Mouse (Mus musculus) forebrain, embryonic 11.5 days (tissue): ENCODE data around the gene Efhd2. TPM values are rescaled to one million over a fixed set of nuclear protein-coding genes. Genes with fewer than 3 reads are reported as not detected.

Source experiments
- ATAC-seq: fragments of 200-750 bp; cut with Nextera tagmentation; replicated peaks from 2 replicates; pipeline ENCODE4 v1.8.0; 2017; ENCODE audit warnings: moderate TSS enrichment; ENCODE audit not compliant: low FRiP score
- DNase-seq: peaks from one replicate; pipeline ENCODE4 v3.0.0-alpha.2; 2017; ENCODE audit warnings: low spot score
- H3K27ac ChIP-seq: fragments of 300-500 bp; sonication (generic); 2 replicates; pipeline ENCODE4 v1.5.1; 2014; ENCODE audit warnings: low read depth, low read length
- H3K27me3 ChIP-seq: fragments of 300-500 bp; sonication (generic); 2 replicates; pipeline ENCODE4 v1.6.1; 2014; ENCODE audit warnings: mild to moderate bottlenecking, low read length, mixed read lengths; ENCODE audit not compliant: control insufficient read depth, insufficient read depth
- H3K36me3 ChIP-seq: fragments of 300-500 bp; sonication (generic); 2 replicates; pipeline ENCODE4 v1.6.1; 2014; ENCODE audit warnings: mild to moderate bottlenecking, low read length, moderate library complexity, mixed read lengths; ENCODE audit not compliant: control insufficient read depth, insufficient read depth
- H3K4me1 ChIP-seq: fragments of 300-500 bp; sonication (generic); replicated peaks from 2 replicates; pipeline ENCODE4 v1.6.1; 2014; ENCODE audit warnings: low read length, mixed read lengths; ENCODE audit not compliant: control insufficient read depth, insufficient read depth
- H3K4me2 ChIP-seq: fragments of 300-500 bp; sonication (generic); 2 replicates; pipeline ENCODE4 v1.6.1; 2014; ENCODE audit warnings: low read depth, mild to moderate bottlenecking, low read length, moderate library complexity, mixed read lengths; ENCODE audit not compliant: severe bottlenecking
- H3K4me3 ChIP-seq: fragments of 300-500 bp; sonication (generic); 2 replicates; pipeline ENCODE4 v1.5.1; 2014; ENCODE audit warnings: low read depth, low read length
- H3K9ac ChIP-seq: fragments of 300-500 bp; sonication (generic); 2 replicates; pipeline ENCODE4 v1.6.1; 2014; ENCODE audit warnings: low read length
- H3K9me3 ChIP-seq: fragments of 300-500 bp; sonication (generic); 2 replicates; pipeline ENCODE4 v1.6.1; 2016; ENCODE audit warnings: low read length, mixed read lengths; ENCODE audit not compliant: control insufficient read depth
- WGBS: fragments of 180-500 bp; shearing (Covaris S2); extraction: QIAGEN DNeasy Blood & Tissue Kit; methylation state at CpG from one replicate; pipeline ENCODE4 v1.1.7; 2014; 5-methylcytosine and 5-hydroxymethylcytosine counted together
- polyA plus RNA-seq: library from polyadenylated mRNA; unstranded; fragments of >200 nt; fragmentation: Nextera tagmentation; extraction: Ambion mirVana; gene quantifications from 2 replicates; pipeline ENCODE4 v1.2.1, GENCODE M21; 2014

Gene Efhd2
- polyA plus RNA-seq, 1 experiment from 2014 or later: 43.4 TPM

DNA sequence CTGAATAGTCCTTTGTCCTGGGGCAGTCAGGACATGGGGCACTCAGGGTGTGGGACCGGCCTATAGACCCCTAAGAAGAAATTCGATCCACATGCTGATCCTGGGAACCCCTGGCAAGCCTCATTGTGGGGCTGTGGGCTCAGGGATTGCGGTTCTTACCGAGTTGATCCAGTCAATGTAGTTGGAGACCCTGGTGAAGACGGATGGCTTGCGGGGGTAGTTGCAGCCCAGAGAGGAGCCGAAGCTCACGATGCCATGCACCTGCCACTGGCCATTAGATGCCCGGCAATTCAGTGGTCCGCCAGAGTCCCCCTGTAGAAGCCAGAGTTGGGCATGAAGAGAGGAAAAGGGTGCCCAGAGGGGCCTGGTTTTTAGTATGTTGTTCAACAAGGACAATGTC is 57.0 kb downstream of the Efhd2 start:
- WGBS: 47% methylated on average over 10 of the region's 10 CpGs
- Histone ChIP-seq H3K4me1 (0 out of 2 replicates have a peak, but pooled peaks cover 2% of the 10 kb centered on the region), H3K4me3 (no peak overlapping the region), H3K27ac (no peak overlapping the region), H3K36me3 (no peaks in the 10 kb centered on the region), H3K27me3 (no peaks in the 10 kb centered on the region), H3K4me2 (no peak overlapping the region), H3K9ac (no peak overlapping the region), H3K9me3 (no peaks in the 10 kb centered on the region)
- DNase-seq (no peak), ATAC-seq (no peak)

DNA sequence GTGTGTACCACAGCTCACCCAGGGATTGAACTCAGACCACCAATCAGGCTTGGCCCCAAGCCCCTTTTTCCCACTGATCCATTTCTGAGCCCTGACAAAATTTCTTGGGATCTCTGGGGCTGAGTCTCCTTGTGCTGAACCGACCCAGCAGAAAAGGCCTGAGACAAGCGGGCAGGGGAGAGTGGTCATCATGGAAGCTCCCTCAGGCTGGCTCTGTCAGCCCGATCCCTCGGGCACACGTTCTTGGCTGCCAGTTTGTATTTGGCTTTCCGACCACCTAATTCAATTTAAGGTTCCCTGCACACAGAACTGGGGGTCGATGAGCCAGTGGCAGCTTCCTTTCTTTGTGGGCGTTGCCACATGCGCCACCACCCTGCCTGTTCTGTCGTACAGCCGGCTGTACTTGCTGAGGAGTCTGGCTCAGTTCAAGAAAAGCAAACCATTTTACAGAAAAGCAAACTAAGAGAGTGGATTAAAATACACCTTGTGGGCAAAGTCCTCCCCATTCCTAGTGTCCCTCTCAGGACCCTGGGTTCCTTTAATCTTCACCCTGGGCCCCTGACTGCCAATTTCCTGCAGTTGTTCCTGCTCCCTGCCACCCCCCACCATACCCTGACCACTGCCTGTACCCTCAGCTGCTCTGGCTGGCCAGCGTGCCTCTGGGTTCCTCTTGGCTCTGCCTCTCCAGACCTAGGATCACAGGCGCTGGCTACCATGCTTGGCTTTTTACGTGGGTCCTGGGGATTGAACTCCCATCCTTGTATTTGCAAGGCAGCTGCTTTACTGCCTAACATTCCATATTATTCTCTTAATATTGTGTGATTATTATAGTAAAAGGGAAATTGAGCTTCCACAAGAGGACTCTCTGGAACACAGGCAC is 57.7 kb downstream of the Efhd2 start:
- Histone ChIP-seq H3K4me3 (no peak overlapping the region), H3K4me1 (0 out of 2 replicates have a peak, but pooled peaks cover 2% of the 10 kb centered on the region), H3K4me2 (no peak overlapping the region), H3K9me3 (no peaks in the 10 kb centered on the region), H3K27me3 (no peaks in the 10 kb centered on the region), H3K9ac (no peak overlapping the region), H3K27ac (no peak overlapping the region), H3K36me3 (no peaks in the 10 kb centered on the region)
- ATAC-seq (no peak), DNase-seq (no peak)
- 67% methylated on average over 14 of the region's 14 CpGs for WGBS

DNA sequence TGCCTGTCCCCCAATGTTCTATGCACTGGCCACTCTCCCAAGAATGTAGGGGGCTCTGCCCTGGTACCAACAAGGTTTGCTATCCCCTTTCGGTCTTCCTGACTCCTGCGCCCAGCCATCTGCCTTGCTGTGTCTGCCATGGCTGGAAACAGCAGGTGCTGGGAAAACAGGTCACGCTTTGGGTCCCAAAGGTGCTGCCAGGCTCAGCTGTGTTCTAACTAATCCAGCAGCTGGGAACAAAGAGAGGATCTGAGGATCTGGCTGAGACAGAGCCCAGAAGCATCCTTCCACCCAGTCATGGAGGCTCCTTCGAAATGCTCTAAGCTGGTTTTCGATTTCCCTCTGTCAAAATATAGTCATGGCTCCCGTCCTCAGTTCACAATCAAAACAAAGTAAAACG is 58.5 kb downstream of the Efhd2 start:
- DNase-seq (no peak), ATAC-seq (no peak)
- no peaks in the 10 kb centered on the region for H3K9me3 ChIP-seq
- no peak overlapping the region for H3K27ac ChIP-seq
- no peak overlapping the region for H3K9ac ChIP-seq
- no peaks in the 10 kb centered on the region for H3K36me3 ChIP-seq
- H3K4me3 ChIP-seq: no peak overlapping the region
- WGBS: 89% methylated on average over 7 of the region's 7 CpGs
- no peaks in the 10 kb centered on the region for H3K27me3 ChIP-seq
- 0 out of 2 replicates have a peak, but pooled peaks cover 2% of the 10 kb centered on the region for H3K4me1 ChIP-seq
- no peak overlapping the region for H3K4me2 ChIP-seq

DNA sequence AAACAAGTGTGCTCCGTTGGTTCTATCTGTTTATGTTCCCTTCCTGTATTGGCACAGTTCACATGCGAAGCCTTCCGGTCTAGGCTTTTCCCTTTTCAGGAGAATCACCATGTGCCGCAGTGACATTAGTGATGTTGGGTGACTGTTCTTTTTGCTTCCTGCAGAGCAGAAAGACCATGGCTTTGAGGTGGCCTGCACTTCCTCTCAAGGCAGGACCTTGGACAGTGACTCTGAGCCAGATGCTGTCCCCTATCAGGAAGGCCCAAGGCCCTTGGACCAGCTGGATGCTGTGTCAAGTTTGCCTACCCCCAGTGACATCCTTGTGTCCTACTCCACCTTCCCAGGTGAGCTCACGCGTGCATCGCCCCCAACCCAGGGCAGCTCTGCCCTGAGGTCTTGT is 63.3 kb downstream of the Efhd2 start:
- no peaks in the 10 kb centered on the region for H3K4me1 ChIP-seq
- H3K36me3 ChIP-seq: no peaks in the 10 kb centered on the region; the same call in 1 of the 2 replicates
- H3K9me3 ChIP-seq: no peaks in the 10 kb centered on the region
- ATAC-seq (no peak), DNase-seq (no peak)
- H3K9ac ChIP-seq: no peak overlapping the region
- H3K27ac ChIP-seq: no peak overlapping the region
- 94% methylated on average over 7 of the region's 7 CpGs for WGBS
- H3K4me2 ChIP-seq: no peak overlapping the region
- H3K27me3 ChIP-seq: no peaks in the 10 kb centered on the region
- H3K4me3 ChIP-seq: no peak overlapping the region

DNA sequence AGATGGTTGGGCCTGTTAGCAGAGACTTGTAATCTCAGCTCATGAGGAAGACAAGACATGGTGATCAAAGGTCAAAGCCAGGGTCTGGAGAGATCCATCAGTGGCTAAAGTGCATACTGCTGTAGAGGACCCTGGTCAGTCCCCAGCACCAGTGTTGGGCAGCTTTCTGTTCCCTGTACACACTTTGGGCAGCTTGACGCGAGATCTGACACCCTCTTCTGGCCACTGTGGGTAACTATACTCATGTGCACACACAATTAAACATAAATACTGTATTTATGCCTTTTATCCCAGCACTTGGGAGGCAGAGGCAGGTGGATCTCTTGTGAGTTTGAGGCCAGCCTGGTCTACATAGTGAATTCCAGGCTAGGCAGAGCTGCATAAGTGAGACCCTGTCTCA is 63.7 kb downstream of the Efhd2 start:
- 95% methylated on average over 2 of the region's 2 CpGs for WGBS
- Histone ChIP-seq H3K27me3 (no peaks in the 10 kb centered on the region), H3K4me1 (no peaks in the 10 kb centered on the region), H3K9me3 (no peaks in the 10 kb centered on the region), H3K4me3 (no peak overlapping the region), H3K27ac (no peak overlapping the region), H3K36me3 (no peaks in the 10 kb centered on the region; the same call in 1 of the 2 replicates), H3K4me2 (no peak overlapping the region), H3K9ac (no peak overlapping the region)
- no peak for DNase-seq
- no peak for ATAC-seq

DNA sequence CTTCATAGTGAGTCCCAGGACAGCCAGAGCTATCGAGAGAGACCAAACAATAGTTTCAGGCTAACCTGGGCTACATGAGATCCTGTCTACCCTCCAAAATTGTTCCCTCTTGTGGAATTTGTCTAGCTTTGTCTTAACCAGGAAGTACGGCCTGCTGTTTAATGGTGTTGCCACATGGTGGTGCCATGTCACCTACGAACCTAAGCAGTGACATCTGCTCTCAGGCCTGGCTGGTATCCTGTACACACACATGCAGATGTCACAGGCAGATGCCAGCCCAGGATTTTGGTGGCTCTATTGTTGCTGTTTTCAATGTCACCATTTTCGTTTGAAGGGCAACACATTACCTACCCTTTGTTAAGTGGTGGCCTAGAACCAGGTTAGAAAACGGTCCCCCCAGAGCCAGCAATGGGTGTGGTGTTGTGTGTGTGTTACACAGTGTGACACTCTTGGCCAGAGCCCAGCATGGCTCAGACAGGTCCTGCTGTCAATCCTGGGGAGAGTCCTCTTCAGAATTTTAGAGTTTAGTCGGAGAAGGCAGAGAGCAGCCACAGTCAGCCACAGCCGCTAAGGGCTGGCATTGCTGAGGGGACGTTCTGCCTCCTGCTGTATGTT is 64.8 kb downstream of the Efhd2 start:
- no peak overlapping the region for H3K4me2 ChIP-seq
- no peaks in the 10 kb centered on the region for H3K4me1 ChIP-seq
- DNase-seq: peak; percentile 64
- no peak overlapping the region for H3K9ac ChIP-seq
- no peak for ATAC-seq
- no peaks in the 10 kb centered on the region for H3K27me3 ChIP-seq
- no peak overlapping the region for H3K27ac ChIP-seq
- H3K9me3 ChIP-seq: no peaks in the 10 kb centered on the region
- no peak overlapping the region for H3K4me3 ChIP-seq
- H3K36me3 ChIP-seq: no peaks in the 10 kb centered on the region; the same call in 1 of the 2 replicates
- WGBS: 83% methylated on average over 8 of the region's 8 CpGs

Other genes with a start within 250 kb of the Efhd2 start
- gene Plekhm2, start 210.0 kb downstream of the Efhd2 start, polyA plus RNA-seq: 4.2 and 4.6 TPM in 2 replicates
- 2.4 TPM in 1 of 2 replicates, not detected in the other for gene Rsc1a1, start 189.3 kb downstream of the Efhd2 start, polyA plus RNA-seq
- gene Ddi2, start 151.5 kb downstream of the Efhd2 start, polyA plus RNA-seq: 22.6 and 24.2 TPM in 2 replicates
- gene Agmat, start 128.2 kb downstream of the Efhd2 start, polyA plus RNA-seq: not detected in 2 replicates
- 4.2 and 4.3 TPM in 2 replicates for gene Dnajc16, start 84.0 kb downstream of the Efhd2 start, polyA plus RNA-seq
- 20.4 and 21.2 TPM in 2 replicates for gene Casp9, start 81.3 kb downstream of the Efhd2 start, polyA plus RNA-seq
- gene Cela2a, start 48.8 kb downstream of the Efhd2 start, polyA plus RNA-seq: not detected in 2 replicates
- gene Ctrc, start 28.6 kb downstream of the Efhd2 start, polyA plus RNA-seq: not detected in 2 replicates
- gene Fhad1, start 140.2 kb upstream of the Efhd2 start, polyA plus RNA-seq: 0.57 and 1.2 TPM in 2 replicates
- 6.3 and 8.9 TPM in 2 replicates for gene Tmem51, start 209.4 kb upstream of the Efhd2 start, polyA plus RNA-seq